Mouse (Mus musculus): Measurements from ENCODE around the gene Gm11032. TPM values are rescaled to one million over a fixed set of nuclear protein-coding genes. Genes with fewer than 3 reads are reported as not detected.

The Gm11032 gene
- polyA plus RNA-seq, 1 experiment: not detected

GRCm38 (mm10) chr11:4606541-4606940 lies 13.3 kb upstream of the Gm11032 start:
- no peak for DNase-seq
- Histone ChIP-seq H3K4me3 (replicated peaks; ENCODE audit: insufficient read depth, low read depth, low read length) (no peak overlapping the region), H3K27ac (ENCODE audit: insufficient read depth, low read length) (no peak overlapping the region), H3K27me3 (ENCODE audit: control insufficient read depth, insufficient read depth, low read length) (no peaks in the 10 kb centered on the region), H3K4me1 (ENCODE audit: control insufficient read depth, insufficient read depth, low read length) (no peaks in the 10 kb centered on the region)
- WGBS: 68% methylated on average over 1 of the region's 1 CpGs
- TF ChIP-seq CTCF (IDR thresholded peaks at IDR 0.05; ENCODE audit: borderline replicate concordance, insufficient read depth, low read depth, low read length) (no peak), POLR2A (IDR thresholded peaks at IDR 0.05; ENCODE audit: borderline replicate concordance, insufficient read depth, low read length) (no peak)

GRCm38 (mm10) chr11:4611904-4612303 lies 8.0 kb upstream of the Gm11032 start:
- WGBS: 69% methylated on average over 2 of the region's 2 CpGs
- DNase-seq: no peak
- Histone ChIP-seq H3K4me1 (ENCODE audit: control insufficient read depth, insufficient read depth, low read length) (no peaks in the 10 kb centered on the region), H3K4me3 (replicated peaks; ENCODE audit: insufficient read depth, low read depth, low read length) (no peak overlapping the region), H3K27me3 (ENCODE audit: control insufficient read depth, insufficient read depth, low read length) (no peaks in the 10 kb centered on the region), H3K27ac (ENCODE audit: insufficient read depth, low read length) (no peak overlapping the region)
- no peak for TF ChIP-seq CTCF (IDR thresholded peaks at IDR 0.05; ENCODE audit: borderline replicate concordance, insufficient read depth, low read depth, low read length)
- TF ChIP-seq POLR2A (IDR thresholded peaks at IDR 0.05; ENCODE audit: borderline replicate concordance, insufficient read depth, low read length): no peak

- WGBS: 10% methylated on average over 13 of the region's 13 CpGs
- Histone ChIP-seq H3K27me3 (ENCODE audit: control insufficient read depth, insufficient read depth, low read length) (no peaks in the 10 kb centered on the region), H3K4me1 (ENCODE audit: control insufficient read depth, insufficient read depth, low read length) (no peaks in the 10 kb centered on the region), H3K27ac (ENCODE audit: insufficient read depth, low read length) (no peak overlapping the region), H3K4me3 (replicated peaks; ENCODE audit: insufficient read depth, low read depth, low read length) (no peak overlapping the region)
- TF ChIP-seq POLR2A (IDR thresholded peaks at IDR 0.05; ENCODE audit: borderline replicate concordance, insufficient read depth, low read length): no peak
- TF ChIP-seq CTCF (IDR thresholded peaks at IDR 0.05; ENCODE audit: borderline replicate concordance, insufficient read depth, low read depth, low read length): no peak
- peak; percentile 25 to 45 for DNase-seq
Observed at GRCm38 (mm10) chr11:4620501-4621108, 738 bp downstream of the Gm11032 start.

- H3K4me1 ChIP-seq (ENCODE audit: control insufficient read depth, insufficient read depth, low read length): no peaks in the 10 kb centered on the region
- TF ChIP-seq POLR2A (IDR thresholded peaks at IDR 0.05; ENCODE audit: borderline replicate concordance, insufficient read depth, low read length): no peak
- TF ChIP-seq CTCF (IDR thresholded peaks at IDR 0.05; ENCODE audit: borderline replicate concordance, insufficient read depth, low read depth, low read length): no peak
- 80% methylated on average over 4 of the region's 4 CpGs for WGBS
Observed at GRCm38 (mm10) chr11:4621866-4622265, 2.0 kb downstream of the Gm11032 start.

GRCm38 (mm10) chr11:4622442-4622986 lies 2.6 kb downstream of the Gm11032 start:
- H3K4me3 ChIP-seq (replicated peaks; ENCODE audit: insufficient read depth, low read depth, low read length): no peak overlapping the region
- no peak overlapping the region for H3K27ac ChIP-seq (ENCODE audit: insufficient read depth, low read length)
- no peaks in the 10 kb centered on the region for H3K27me3 ChIP-seq (ENCODE audit: control insufficient read depth, insufficient read depth, low read length)
- no peak for DNase-seq
- H3K4me1 ChIP-seq (ENCODE audit: control insufficient read depth, insufficient read depth, low read length): no peaks in the 10 kb centered on the region
- no peak for TF ChIP-seq POLR2A (IDR thresholded peaks at IDR 0.05; ENCODE audit: borderline replicate concordance, insufficient read depth, low read length)
- no peak for TF ChIP-seq CTCF (IDR thresholded peaks at IDR 0.05; ENCODE audit: borderline replicate concordance, insufficient read depth, low read depth, low read length)
- WGBS: 79% methylated on average over 7 of the region's 7 CpGs

More at GRCm38 (mm10) chr11:4621866-4622265, 2.0 kb downstream of the Gm11032 start:
- Histone ChIP-seq H3K27me3 (ENCODE audit: control insufficient read depth, insufficient read depth, low read length) (no peaks in the 10 kb centered on the region), H3K27ac (ENCODE audit: insufficient read depth, low read length) (no peak overlapping the region), H3K4me3 (replicated peaks; ENCODE audit: insufficient read depth, low read depth, low read length) (no peak overlapping the region)
- DNase-seq: no peak

GRCm38 (mm10) chr11:4622997-4623396 lies 3.1 kb downstream of the Gm11032 start:
- Histone ChIP-seq H3K27me3 (ENCODE audit: control insufficient read depth, insufficient read depth, low read length) (no peaks in the 10 kb centered on the region), H3K27ac (ENCODE audit: insufficient read depth, low read length) (no peak overlapping the region), H3K4me1 (ENCODE audit: control insufficient read depth, insufficient read depth, low read length) (no peaks in the 10 kb centered on the region), H3K4me3 (replicated peaks; ENCODE audit: insufficient read depth, low read depth, low read length) (no peak overlapping the region)
- WGBS: 72% methylated on average over 5 of the region's 5 CpGs
- no peak for TF ChIP-seq POLR2A (IDR thresholded peaks at IDR 0.05; ENCODE audit: borderline replicate concordance, insufficient read depth, low read length)
- no peak for TF ChIP-seq CTCF (IDR thresholded peaks at IDR 0.05; ENCODE audit: borderline replicate concordance, insufficient read depth, low read depth, low read length)
- no peak for DNase-seq

- no peak overlapping the region for H3K27ac ChIP-seq (ENCODE audit: insufficient read depth, low read length)
- TF ChIP-seq CTCF (IDR thresholded peaks at IDR 0.05; ENCODE audit: borderline replicate concordance, insufficient read depth, low read depth, low read length) (no peak), POLR2A (IDR thresholded peaks at IDR 0.05; ENCODE audit: borderline replicate concordance, insufficient read depth, low read length) (no peak)
- H3K27me3 ChIP-seq (ENCODE audit: control insufficient read depth, insufficient read depth, low read length): no peaks in the 10 kb centered on the region
- no peak for DNase-seq
- no peaks in the 10 kb centered on the region for H3K4me1 ChIP-seq (ENCODE audit: control insufficient read depth, insufficient read depth, low read length)
- no peak overlapping the region for H3K4me3 ChIP-seq (replicated peaks; ENCODE audit: insufficient read depth, low read depth, low read length)
- WGBS: 76% methylated on average over 7 of the region's 7 CpGs
Observed at GRCm38 (mm10) chr11:4625931-4626330, 6.1 kb downstream of the Gm11032 start.

GRCm38 (mm10) chr11:4627636-4628035 lies 7.8 kb downstream of the Gm11032 start:
- Histone ChIP-seq H3K27me3 (ENCODE audit: control insufficient read depth, insufficient read depth, low read length) (no peaks in the 10 kb centered on the region), H3K27ac (ENCODE audit: insufficient read depth, low read length) (no peak overlapping the region), H3K4me1 (ENCODE audit: control insufficient read depth, insufficient read depth, low read length) (no peaks in the 10 kb centered on the region), H3K4me3 (replicated peaks; ENCODE audit: insufficient read depth, low read depth, low read length) (no peak overlapping the region)
- no peak for DNase-seq
- WGBS: 52% methylated on average over 7 of the region's 7 CpGs
- TF ChIP-seq CTCF (IDR thresholded peaks at IDR 0.05; ENCODE audit: borderline replicate concordance, insufficient read depth, low read depth, low read length): no peak
- TF ChIP-seq POLR2A (IDR thresholded peaks at IDR 0.05; ENCODE audit: borderline replicate concordance, insufficient read depth, low read length): no peak
